Mouse (Mus musculus) layer of hippocampus, postnatal 25 days (tissue): Measurements from ENCODE around the gene Palld. TPM values are rescaled to one million over a fixed set of nuclear protein-coding genes. Genes with fewer than 3 reads are reported as not detected.
A peak's percentile ranks its signal among the peaks of the same experiment; 100 is the strongest.

Experiments
- DNase-seq, 2 experiments: peaks; one replicate each; pipeline ENCODE4 v3.0.0; 2022; ENCODE audit warnings: mixed read lengths in 2 of 2, low spot score in 1 of 2; ENCODE audit errors: extremely low spot score in 1 of 2
- total RNA-seq, 2 experiments: library from RNA; stranded (reverse); gene quantifications; 2 replicates each; pipeline ENCODE4 v1.2.3; 2021

The Palld gene
- total RNA-seq, result 1 to 10 TPM; 5.6 to 5.8 TPM

DNA sequence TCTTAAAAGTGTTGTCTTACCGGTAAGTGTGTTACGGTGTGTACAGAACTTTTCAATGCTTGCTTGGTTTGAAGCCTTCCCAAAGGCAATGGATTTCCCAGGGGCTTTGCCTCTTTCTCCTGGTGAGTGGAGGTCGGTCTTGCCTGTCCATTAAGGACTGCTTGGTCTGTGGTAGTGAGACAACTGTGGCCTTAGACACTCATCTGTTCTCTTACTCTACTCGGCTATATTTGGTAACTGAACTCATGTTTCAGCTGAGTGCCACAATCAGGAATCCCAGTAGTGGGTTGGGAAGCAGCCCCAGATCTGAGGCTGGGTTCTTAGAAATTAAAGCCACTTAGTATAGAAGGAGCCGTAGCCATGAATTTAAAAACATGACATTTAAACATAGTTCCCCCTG lies at the start of gene Palld:
Gene Palld (minus strand): TSS at position 170 of the 400 bp plus-strand sequence.
- no peak for DNase-seq

DNA sequence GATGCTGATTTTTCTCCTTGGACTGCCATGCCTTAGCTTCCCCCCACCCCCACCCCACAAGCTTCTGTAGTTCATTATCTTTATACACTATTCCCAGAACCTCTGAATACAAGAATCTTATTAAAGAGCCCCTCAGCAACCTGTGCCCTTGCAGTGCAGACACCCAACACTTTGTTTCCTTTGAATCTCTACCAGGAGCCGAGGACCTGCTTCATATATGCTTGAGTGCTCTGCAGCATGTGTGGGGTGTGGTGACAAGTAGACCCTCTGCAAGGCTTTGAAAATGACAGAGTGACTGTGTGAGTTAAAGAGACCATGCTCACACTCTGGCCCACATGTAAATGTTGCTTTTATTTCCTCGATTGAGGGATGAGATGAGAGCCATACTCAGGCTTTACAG lies 35.1 kb upstream of the Palld start:
- no peak for DNase-seq

DNA sequence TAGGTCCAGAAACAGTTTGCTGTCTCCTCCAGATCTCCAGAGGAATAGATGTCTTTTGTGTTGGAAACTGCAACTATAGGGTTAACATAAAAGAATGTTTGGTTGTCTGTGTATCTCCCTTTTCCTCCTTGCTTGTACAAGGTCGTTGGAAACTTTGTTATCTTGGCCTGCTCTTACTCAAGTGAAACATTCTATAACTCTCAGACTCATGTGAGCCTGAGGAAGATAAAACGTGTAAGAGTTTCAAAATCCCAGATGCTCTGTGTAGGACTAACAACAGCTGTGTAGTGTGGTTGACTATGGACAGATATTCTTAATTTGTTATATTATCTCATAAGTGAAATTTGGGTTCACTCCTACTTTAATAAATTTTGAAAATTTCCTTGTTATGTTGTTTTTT lies 30.8 kb upstream of the Palld start:
- DNase-seq, result no peak

DNA sequence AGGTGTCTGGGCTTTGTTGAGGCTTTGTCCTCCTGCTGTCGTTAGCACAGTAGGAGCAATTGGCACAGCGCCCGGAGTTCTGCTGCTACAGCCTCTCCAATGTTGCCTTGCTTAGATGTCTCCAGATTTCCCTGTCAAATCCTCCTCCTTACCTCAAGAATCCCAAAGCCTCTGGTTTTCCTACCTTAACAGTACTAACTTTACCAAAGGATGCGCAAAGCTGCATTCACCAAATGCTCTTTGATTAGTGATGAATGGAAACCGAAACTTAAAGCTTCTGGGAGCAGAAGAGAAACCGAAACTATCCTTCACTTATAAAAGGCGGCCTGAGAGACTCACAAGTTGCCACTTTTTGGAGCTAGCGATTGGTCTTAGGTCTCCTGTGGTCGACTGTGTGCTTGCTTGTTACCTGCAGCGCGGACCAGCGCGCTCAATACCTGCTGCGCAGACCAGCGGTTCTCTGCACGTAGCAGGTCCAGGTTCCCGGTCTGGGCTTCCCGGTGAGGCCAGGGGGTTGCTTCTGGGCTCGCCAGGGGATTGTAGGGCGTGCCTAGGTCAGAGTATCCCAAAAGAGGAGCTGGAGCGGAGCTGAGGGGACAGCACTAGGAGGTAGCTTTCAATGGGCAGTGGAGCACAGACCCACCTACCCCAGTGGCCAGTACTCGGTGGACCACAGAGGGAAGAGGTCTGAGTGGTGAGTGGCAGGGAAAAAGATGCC lies 25.4 kb upstream of the Palld start, which contains the start of gene Ddx60:
Gene Ddx60 (plus strand): TSS at position 311 of the 718 bp plus-strand sequence.
- DNase-seq, result peak; percentile 32 to 68

DNA sequence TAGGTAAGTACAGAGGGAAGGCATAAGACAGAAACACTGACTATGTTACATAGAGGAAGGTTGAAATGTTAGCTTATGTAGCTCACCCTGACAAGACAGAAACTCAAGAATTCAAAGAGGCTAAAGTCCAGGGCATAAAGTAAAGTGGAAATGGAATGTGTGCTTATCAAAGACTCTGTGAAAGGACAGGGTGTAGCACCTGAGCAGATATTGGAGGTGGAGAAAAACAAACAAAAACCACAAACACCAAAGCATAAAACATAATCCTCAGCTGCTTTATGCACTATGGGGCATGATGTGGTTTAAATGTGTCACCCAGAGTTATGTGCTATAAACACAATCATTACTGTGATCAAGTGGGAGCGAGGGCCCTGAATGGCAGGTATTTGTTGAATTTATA lies 22.0 kb upstream of the Palld start:
- DNase-seq, result no peak

DNA sequence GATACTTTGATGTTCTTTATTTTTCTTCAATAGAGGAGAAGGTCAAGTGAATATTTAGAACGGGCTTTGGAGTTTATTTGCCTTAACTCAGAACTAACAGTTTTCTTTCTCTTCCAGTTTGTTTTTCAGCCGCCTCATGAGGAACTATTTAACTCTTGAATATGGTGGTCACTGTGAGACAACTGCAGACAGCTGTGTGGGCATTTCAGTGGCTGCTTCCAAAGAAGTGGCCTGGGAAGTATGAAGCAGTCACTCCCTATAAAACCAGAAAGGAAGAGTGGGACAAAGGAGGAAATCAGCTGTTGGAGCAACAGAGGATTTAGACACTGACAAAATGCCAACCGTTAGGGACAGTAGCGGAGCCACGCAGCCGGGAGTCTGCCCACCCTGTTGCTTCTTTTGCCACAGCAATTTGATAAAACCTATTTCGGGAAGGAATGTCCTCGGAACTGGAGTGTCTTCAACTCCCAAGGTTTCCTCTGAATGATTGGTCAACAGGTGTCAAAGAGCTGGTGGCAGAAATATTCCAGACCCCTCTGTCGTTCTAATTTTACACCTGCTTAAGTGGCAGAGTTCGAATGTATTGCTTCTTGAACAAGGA lies 19.1 kb upstream of the Palld start:
- DNase-seq, result no peak

DNA sequence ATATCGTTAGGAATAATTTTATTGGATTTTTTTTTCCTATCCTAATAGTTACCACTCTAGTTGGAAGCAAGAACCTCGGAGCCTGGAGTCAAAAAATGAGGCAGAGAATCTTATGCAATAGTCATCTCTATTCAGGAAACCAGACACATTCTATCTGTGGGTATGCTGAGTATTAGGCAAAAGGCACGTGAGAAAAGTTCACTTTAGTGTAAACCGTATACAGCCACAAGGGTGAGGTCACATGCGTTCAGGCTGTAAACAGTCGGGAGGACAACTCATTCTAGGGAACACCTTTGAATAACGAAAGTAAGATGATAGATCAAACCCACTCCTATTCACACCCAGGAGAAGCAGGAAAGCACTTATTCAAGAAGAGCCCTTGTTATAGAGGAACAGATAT lies 17.9 kb upstream of the Palld start:
- no peak for DNase-seq

DNA sequence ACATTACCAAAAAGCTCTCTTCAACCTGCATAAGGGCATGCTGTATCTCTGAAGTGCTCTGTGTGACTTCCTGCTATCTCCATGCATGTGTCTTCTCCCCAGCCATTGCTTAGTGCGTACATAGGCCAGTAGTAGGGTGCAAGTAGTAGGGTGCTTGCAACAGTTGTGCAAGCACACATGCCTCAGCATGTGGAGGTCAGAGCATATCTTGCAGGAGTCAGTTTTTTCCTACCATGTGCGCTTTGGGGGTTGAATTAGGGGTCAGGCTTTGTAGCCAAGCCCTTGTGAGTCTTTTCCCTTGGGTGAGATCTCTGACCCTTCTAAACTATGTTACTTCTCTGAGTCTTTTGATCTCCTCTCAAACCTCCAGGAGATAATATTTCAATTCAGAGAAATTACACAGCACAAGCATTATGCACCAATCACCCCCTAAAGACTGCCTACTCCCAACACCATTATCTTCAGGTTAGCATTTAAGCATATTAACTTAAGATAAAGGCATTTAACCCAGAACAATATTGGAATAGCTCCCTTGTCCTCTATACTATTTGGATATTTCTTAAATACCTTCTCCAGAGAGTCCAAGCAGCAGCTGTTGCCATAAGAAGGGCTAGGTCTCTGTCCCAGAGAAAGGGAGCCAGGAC lies 16.8 kb upstream of the Palld start:
- DNase-seq, result no peak

DNA sequence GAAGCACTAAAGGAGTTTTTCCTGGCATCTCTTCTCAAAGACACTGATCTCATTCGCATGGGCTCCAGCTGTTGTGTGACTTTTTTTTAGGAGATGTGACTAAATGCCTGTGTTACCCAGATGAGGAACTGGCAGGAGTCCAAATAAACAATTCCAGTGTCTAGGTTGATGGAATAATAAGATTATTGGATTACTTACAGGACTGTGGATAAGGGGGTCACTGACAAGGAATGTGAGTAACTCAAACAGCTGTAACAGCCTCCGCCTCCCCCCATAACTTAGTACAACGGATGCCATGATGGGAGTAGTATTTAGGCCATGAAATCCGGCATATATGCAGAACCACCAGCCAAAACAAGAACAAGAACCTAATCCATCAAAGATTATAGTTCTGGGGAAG lies 14.8 kb upstream of the Palld start:
- DNase-seq, result no peak

DNA sequence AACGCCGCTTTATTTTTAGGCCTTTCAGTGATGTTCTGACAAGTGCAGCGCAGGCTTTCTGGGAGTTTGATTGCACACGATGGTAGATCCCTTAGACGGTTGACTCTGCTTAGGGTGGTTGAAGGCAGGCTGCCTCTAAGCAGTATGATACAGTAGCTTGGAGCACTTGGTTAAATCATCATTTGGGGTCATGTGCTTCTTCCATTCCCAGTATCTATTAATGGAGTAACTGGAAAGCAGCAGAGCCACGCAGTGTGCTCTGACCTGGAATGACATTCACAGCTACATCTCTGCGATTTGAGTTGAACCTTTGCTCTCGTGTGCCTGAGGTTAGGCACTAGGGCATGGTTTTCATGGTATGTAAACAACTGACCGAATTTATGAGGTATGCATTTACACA lies 11.5 kb upstream of the Palld start:
- no peak for DNase-seq

DNA sequence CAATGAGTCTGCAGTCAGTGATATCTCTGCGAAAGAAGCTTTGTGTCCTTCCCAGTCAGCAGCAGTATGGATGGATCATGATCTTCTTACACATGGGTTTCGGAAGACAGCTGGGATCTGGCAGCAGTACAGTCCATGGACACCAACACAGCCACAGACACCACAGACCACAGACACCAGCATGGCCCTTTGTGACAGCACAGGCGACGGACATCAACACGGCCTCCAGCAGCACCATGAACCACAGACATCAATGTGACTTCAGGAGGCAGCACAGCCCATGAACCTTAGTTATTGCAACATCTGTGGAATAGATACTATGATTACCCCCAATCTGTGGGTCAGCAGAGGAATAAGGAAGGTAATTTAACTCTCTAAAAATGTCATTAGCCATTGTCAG lies 10.3 kb upstream of the Palld start:
- DNase-seq, result no peak

DNA sequence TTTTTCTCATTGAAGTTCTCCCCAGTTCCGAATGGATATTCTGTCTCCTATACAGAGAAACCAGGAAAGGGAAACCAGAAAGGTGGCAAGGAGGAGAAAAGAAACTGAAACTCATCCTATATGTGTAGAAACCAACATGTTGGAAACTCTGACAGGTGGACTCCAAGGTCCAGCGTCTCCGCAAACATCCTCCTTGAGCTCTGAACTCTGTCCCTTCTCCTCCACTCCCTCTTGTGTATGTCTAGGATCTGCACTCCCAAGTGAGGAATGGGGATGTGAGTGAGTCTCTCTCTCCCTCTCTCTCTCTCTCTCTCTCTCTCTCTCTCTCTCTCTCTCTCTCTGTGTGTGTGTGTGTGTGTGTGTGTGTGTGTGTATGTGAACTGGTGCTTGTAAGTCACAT lies 6.8 kb upstream of the Palld start:
- DNase-seq, result no peak

DNA sequence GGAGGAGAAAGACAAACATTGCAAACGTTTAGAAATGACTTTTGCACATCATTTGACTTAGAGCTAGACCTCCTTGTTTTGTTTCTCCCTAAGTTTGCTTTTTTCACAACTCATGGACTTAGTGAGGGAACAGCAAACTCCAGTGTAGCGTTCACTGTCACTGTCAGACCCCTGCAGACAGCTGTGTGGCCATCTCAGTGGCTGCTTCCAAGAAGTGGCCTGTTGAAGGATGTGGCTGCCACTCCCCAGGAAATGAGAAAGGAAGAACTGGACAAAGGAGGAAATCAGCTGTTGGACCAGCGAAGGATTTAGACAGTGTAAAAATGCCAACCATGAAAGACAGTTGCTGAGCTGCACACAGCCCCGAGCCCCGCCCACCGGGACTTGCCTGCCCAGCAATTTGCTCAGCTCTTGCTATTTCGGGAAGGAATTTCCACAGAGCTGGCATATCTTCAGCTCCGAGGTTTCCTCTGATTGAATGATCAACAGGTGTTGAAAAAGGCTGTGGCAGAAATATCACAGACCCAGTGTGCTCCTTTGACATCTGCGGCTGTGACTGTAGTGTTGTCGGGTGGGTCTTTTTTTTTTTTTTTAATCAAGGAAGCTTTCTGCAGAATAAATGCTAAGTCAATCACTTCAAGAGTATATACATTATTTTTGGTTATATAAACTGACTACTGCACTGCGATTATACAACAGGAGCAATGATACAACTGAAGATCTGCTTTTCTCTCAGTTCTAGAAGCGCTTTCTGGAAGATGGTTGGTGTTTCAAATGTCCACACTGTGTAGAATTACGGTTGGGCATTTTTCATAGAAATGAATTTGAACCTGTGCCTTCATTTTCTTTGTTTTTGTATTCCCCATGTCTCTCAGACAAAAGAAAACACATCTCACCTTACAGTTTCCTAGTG lies 6.1 kb upstream of the Palld start:
- no peak for DNase-seq

DNA sequence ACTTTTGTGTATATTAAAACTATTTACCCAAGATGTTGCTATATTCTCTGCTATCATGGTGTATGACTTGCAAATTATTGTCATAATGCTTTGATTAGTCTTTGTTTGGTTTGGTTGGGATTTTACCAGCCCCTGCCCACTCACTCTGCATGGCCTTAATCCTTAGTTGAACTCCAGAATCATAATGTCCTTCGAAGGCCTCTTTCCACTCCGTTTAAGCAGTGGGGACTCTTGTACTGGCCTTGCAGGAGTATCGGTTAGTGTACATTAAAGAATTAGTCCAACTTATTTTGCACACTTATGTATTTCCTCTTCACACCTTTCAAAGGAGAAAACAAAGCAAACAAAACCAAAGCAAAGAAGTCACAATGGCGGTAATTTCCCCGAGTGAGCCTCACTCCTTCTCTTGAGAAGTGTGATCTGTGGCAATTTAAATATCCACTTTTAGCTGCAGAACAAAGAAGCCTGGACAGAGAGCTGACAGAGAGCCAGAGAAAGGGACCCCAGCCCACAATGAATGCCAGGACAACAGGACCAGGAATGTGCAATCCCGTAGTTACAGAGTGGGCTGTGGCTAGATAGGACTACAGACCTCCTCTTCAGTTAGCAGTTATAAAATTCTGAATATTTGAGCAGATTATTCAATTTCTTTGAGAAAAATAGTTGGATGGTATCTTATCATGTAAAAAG lies 1.3 kb downstream of the Palld start:
- no peak for DNase-seq

DNA sequence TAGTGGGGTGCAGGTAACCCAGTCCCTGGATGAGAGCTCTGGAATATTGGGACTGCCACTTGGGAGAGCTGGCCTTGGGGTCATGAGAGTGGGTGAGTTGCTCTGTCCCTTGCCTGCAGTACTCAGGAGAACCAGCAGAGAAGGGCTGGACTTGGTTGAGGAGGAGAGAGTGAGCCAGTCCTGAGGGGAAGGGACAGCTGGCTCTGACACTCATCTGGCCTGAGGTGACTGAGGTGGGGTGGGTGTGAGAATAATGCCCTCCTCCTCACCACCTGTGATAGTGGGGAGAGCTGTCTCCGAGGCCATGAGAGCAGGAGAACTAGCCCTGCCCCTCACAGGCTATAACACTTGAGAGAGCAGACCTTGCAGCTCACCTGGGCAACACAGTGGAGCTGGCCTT lies 5.1 kb downstream of the Palld start:
- no peak for DNase-seq

DNA sequence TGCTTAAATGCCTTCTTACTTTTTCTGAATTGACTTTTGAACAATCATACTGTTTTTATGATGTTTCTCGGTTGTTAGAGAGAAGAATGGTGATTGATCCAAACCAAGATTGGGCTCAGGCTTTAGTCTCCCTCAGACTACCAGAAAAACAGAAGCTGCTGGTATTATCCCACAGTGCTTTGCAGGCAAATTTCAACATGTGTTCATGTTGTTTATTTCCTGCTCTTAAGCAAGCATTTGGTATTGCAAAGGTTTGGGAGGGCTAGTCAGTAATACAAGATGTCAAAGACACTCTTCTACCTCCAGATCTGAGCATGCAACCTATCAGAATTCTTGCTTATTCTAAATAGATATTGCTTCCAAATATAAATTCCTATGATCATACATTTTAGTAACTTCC lies 5.7 kb downstream of the Palld start:
- no peak for DNase-seq

DNA sequence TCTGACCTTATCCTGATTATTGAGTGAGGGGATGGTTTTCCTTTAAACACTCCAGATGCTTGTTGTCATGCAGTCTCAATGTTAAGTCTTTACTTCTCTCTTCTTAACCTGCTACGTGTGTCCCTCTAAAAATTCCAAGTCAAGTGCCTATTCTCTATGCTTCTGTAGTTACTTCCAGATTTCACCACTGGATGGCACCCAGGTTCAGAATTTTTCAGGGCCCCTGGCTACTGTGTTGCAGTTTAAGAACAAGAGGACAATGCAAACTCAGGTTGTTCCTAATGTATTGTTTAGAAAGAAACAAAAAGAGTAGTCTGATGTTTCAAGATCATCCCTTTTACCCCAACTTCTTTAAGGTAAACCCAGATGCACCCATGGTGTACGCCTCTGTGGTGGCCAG lies 8.4 kb downstream of the Palld start:
- peak in 1 of 2 experiments; percentile 74 for DNase-seq

DNA sequence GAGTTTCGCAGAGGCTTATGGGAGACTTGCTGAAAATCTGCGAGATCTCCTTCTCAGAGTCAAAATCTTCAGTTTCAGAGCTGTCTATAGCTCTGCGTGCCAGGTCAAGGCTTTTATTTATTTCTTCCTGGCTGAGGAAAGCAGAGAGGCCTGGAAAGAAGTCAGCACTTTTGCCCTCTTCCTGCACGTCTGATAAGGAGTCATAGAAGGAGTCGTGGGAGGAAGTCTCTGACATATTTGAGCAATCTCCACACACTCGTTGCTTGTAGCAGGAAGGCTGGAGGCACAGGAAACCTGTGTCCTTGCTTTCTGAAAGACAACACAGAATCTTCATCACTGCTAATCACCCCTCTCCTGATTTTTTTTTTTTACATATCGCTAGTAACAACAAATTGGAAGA lies 24.9 kb downstream of the Palld start:
- DNase-seq, result no peak

DNA sequence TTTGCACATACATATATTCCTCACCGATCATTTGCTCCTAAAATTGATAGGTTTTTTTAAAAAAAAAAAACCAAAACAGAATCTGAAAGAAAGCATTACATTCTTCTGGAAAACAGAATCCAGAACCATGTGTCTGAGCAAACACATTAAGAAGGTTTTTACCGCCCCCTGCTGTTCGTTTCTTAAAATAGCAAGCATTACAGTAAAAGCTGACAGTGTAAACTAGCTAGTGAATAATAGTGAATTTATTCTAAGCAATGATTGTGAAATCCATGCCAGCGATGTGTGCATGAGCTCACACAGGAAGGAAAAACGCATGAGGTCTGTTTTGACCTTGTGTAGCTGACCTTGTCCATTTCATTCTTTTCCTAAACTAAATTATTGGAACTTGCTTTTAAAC lies 27.2 kb downstream of the Palld start:
- DNase-seq, result peak in 1 of 2 experiments; percentile 63

DNA sequence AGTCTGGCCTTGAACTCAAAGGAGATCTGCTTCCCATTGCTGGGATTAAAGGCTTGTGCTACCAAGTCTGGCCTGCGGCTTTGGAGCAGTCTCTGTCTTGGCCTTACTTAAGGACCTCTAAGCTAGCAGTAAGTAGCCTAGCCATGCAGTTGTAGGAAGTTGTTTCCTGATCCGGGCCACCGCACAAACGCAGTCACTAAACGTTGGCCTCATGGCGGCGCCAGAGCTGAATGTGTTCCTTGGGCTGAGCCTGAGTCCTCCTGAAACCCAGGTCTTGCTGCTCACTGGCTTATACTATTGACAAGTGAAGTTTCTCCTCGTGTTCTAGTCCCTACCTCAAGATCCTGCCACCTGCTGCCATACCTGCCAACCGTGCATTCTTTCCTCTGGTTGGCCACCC lies 28.5 kb downstream of the Palld start:
- no peak for DNase-seq
